Mouse (Mus musculus) forebrain, embryonic 13.5 days (tissue): ENCODE measurements around the gene Snrpf. TPM values are rescaled to one million over a fixed set of nuclear protein-coding genes. Genes with fewer than 3 reads are reported as not detected.
"Not testable (repeated sequence)": the region's sequence is repeated elsewhere in the genome, so short reads cannot be mapped to it uniquely, and the experiment has no call there.

Source experiments
- ATAC-seq: fragments of 200-750 bp; cut with Nextera tagmentation; 2 replicates; pipeline ENCODE4 v1.8.0; 2017
- H3K27ac ChIP-seq: fragments of 300-500 bp; sonication (generic); 2 replicates; pipeline ENCODE4 v1.5.1; 2015; ENCODE audit warnings: inconsistent platforms, mild to moderate bottlenecking, moderate library complexity
- H3K27me3 ChIP-seq: fragments of 300-500 bp; sonication (generic); 2 replicates; pipeline ENCODE4 v1.6.1; 2015; ENCODE audit warnings: mild to moderate bottlenecking, inconsistent platforms
- H3K36me3 ChIP-seq: fragments of 300-500 bp; sonication (generic); 2 replicates; pipeline ENCODE4 v1.6.1; 2015; ENCODE audit warnings: mild to moderate bottlenecking, inconsistent platforms; ENCODE audit not compliant: poor library complexity, severe bottlenecking
- H3K4me1 ChIP-seq: fragments of 300-500 bp; sonication (generic); 2 replicates; pipeline ENCODE4 v1.6.1; 2015; ENCODE audit warnings: inconsistent platforms
- H3K4me2 ChIP-seq: fragments of 300-500 bp; sonication (generic); 2 replicates; pipeline ENCODE4 v1.6.1; 2015; ENCODE audit warnings: inconsistent platforms, mild to moderate bottlenecking, moderate library complexity
- H3K4me3 ChIP-seq: fragments of 300-500 bp; sonication (generic); 2 replicates; pipeline ENCODE4 v1.5.1; 2015; ENCODE audit warnings: mild to moderate bottlenecking, inconsistent platforms
- H3K9ac ChIP-seq: fragments of 300-500 bp; sonication (generic); 2 replicates; pipeline ENCODE4 v1.6.1; 2015; ENCODE audit warnings: mild to moderate bottlenecking, inconsistent platforms
- H3K9me3 ChIP-seq: fragments of 300-500 bp; sonication (generic); replicated peaks from 2 replicates; pipeline ENCODE4 v1.6.1; 2016; ENCODE audit warnings: inconsistent platforms
- WGBS: fragments of 180-500 bp; shearing (Covaris S2); methylation state at CpG from one replicate; pipeline ENCODE4 v1.1.7; 2015; 5-methylcytosine and 5-hydroxymethylcytosine counted together
- polyA plus RNA-seq: library from polyadenylated mRNA; unstranded; fragments of >200 nt; fragmentation: Nextera tagmentation; extraction: Ambion mirVana; gene quantifications from 2 replicates; pipeline ENCODE4 v1.2.1, GENCODE M21; 2015

Snrpf gene
- polyA plus RNA-seq, 1 experiment from 2014 or later = 146 TPM

DNA sequence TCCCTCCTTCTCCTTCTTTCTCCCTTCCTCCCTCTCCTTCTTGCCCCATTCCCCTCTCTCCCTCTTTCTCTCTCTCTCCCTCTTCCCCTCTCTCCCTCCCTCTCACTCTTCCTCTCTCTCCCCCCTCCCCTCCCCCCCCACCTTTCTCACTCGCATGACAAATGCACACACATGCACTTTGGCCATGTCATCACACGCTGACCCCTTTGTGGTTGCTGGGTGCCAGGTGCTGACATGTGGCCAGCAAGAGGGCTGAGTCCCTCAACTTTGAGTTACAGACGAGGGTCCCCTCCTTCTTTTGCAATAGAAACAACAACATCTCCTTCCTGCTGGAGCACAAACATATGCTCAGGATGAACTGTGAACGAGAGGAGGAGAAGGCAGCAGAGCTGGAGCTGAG is 14.5 kb downstream of the Snrpf start:
- H3K4me1 ChIP-seq = no peaks in the 10 kb centered on the region
- no peaks in the 10 kb centered on the region for H3K9me3 ChIP-seq
- H3K4me2 ChIP-seq = no peak overlapping the region
- H3K9ac ChIP-seq = no peak overlapping the region
- no peaks in the 10 kb centered on the region for H3K36me3 ChIP-seq
- no peak overlapping the region for H3K27ac ChIP-seq
- H3K27me3 ChIP-seq = no peaks in the 10 kb centered on the region
- ATAC-seq = no peak
- no peak overlapping the region for H3K4me3 ChIP-seq
- 62% methylated on average over 4 of the region's 4 CpGs for WGBS

DNA sequence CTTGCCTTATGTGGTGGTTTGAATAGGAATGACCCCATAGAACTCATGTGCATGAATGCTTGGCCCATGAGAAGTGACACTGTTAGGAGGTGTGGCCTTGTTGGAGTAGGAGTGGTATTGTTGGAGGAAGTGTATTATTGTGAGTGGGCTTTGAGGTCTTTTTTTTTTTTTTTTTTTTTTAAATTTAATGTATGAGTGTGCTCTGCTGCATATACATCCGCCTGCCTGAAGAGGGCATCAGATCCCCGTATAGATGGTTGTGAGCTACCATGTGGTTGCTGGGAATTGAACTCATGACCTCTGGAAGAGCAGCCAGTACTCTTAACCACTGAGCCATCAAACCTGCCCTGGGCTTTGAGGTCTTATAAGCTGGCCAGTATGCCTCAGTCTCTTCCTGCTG is 17.3 kb downstream of the Snrpf start:
- no peak overlapping the region for H3K9ac ChIP-seq
- H3K27ac ChIP-seq = no peak overlapping the region
- 46% methylated on average over 2 of the region's 2 CpGs for WGBS
- H3K9me3 ChIP-seq = no peaks in the 10 kb centered on the region
- H3K4me1 ChIP-seq = no peaks in the 10 kb centered on the region
- no peak overlapping the region for H3K4me2 ChIP-seq
- no peak for ATAC-seq
- no peaks in the 10 kb centered on the region for H3K27me3 ChIP-seq
- H3K4me3 ChIP-seq = no peak overlapping the region
- no peaks in the 10 kb centered on the region for H3K36me3 ChIP-seq

DNA sequence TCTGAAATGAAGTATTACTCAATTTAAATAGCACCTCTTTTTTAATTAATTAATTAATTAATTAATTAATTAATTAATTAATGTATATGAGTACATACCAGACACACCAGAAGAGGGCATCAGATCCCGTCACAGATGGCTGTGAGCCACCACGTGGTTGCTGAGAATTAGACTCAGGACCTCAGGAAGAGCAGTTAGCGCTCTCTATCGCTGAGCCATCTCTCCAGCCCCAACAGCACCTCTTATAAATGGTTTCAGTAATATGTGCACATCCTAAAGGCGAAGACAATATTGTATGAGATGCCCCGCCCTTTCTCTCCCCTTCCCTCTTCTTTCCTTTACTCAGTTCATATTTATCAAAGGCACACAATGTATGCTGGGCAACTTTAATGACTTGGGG is 20.8 kb downstream of the Snrpf start:
- H3K9me3 ChIP-seq = no peaks in the 10 kb centered on the region
- ATAC-seq = no peak
- H3K9ac ChIP-seq = no peak overlapping the region
- H3K4me2 ChIP-seq = no peak overlapping the region
- H3K4me1 ChIP-seq = no peaks in the 10 kb centered on the region
- 86% methylated on average over 6 of the region's 6 CpGs for WGBS
- no peak overlapping the region for H3K27ac ChIP-seq
- H3K27me3 ChIP-seq = no peaks in the 10 kb centered on the region
- H3K36me3 ChIP-seq = no peaks in the 10 kb centered on the region
- H3K4me3 ChIP-seq = no peak overlapping the region

- Histone ChIP-seq H3K9me3 (no peaks in the 10 kb centered on the region), H3K27me3 (no peaks in the 10 kb centered on the region), H3K9ac (no peak overlapping the region), H3K4me1 (no peaks in the 10 kb centered on the region), H3K27ac (no peak overlapping the region), H3K4me3 (no peak overlapping the region), H3K4me2 (no peak overlapping the region), H3K36me3 (no peaks in the 10 kb centered on the region)
- ATAC-seq = no peak
- WGBS = 89% methylated on average over 11 of the region's 11 CpGs
These were observed 21.5 kb downstream of the Snrpf start for GRCm38 (mm10) chr10:93567841-93568566.

GRCm38 (mm10) chr10:93567066-93567465 is 22.4 kb downstream of the Snrpf start:
- no peaks in the 10 kb centered on the region for H3K36me3 ChIP-seq
- H3K9ac ChIP-seq = no peak overlapping the region
- no peaks in the 10 kb centered on the region for H3K4me1 ChIP-seq
- H3K4me2 ChIP-seq = no peak overlapping the region
- H3K27ac ChIP-seq = no peak overlapping the region
- WGBS = 94% methylated on average over 10 of the region's 10 CpGs
- no peaks in the 10 kb centered on the region for H3K9me3 ChIP-seq
- H3K4me3 ChIP-seq = no peak overlapping the region
- no peak for ATAC-seq
- no peaks in the 10 kb centered on the region for H3K27me3 ChIP-seq

DNA sequence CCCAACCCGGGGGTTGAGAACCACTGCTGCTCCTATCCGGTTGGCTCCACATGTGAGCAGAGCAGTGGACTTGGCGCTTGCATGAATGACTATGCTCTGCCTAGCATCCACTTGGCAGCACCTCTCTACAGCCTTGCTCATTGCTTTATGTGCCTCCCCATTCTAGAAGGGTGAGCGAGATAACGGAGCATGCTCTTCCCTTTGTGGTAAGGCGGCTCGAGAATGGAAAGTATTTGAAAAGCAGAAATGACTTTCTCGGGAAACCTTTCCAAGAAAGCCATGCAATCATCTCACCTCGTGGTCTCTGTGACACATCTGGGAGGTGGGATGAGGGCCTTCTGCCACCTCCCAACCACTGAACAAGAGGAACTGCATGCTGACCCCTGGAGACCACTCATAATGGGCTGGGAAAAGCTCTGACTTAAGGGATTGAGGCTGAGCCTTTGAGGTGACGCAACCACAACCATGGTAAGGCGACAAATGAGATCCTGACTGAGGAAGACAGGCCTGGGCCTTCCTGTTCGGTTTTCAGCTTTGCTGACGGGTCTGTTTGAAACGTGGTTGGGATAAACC is 24.9 kb downstream of the Snrpf start:
- Histone ChIP-seq H3K9me3 (no peaks in the 10 kb centered on the region), H3K36me3 (no peaks in the 10 kb centered on the region), H3K9ac (no peak overlapping the region), H3K4me1 (no peaks in the 10 kb centered on the region), H3K4me2 (no peak overlapping the region), H3K4me3 (no peak overlapping the region), H3K27ac (no peak overlapping the region), H3K27me3 (no peaks in the 10 kb centered on the region)
- 92% methylated on average over 14 of the region's 14 CpGs for WGBS
- no peak for ATAC-seq

GRCm38 (mm10) chr10:93559786-93560185 is 29.7 kb downstream of the Snrpf start:
- no peaks in the 10 kb centered on the region for H3K4me1 ChIP-seq
- ATAC-seq = no peak
- no peaks in the 10 kb centered on the region; the same call in 1 of the 2 replicates for H3K27me3 ChIP-seq
- no peak overlapping the region for H3K9ac ChIP-seq
- H3K36me3 ChIP-seq = no peaks in the 10 kb centered on the region
- H3K27ac ChIP-seq = no peak overlapping the region
- H3K4me3 ChIP-seq = no peak overlapping the region
- WGBS = 55% methylated on average over 9 of the region's 9 CpGs
- H3K9me3 ChIP-seq = no peaks in the 10 kb centered on the region
- H3K4me2 ChIP-seq = no peak overlapping the region

DNA sequence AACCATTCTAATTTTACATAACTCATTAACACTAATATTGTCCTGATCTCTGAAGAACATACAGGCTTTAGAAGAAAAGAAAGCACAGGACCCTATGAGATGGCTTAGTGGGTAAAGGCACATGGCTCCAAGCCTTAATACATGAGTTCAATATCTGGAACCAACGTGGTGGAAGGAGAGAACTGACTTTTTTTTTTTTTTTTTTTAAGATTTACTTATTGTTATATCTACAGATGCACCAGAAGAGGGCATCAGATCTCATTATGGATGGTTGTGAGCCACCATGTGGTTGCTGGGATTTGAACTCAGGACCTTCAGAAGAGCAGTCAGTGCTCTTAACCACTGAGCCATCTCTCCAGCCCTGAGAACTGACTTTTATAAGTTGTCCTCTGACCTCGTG is 31.5 kb downstream of the Snrpf start:
- H3K27ac ChIP-seq, H3K36me3 ChIP-seq, H3K4me2 ChIP-seq, H3K9ac ChIP-seq, H3K9me3 ChIP-seq, H3K27me3 ChIP-seq, H3K4me1 ChIP-seq, ATAC-seq, H3K4me3 ChIP-seq: not testable (repeated sequence)
- 71% methylated on average over 2 of the region's 2 CpGs for WGBS

DNA sequence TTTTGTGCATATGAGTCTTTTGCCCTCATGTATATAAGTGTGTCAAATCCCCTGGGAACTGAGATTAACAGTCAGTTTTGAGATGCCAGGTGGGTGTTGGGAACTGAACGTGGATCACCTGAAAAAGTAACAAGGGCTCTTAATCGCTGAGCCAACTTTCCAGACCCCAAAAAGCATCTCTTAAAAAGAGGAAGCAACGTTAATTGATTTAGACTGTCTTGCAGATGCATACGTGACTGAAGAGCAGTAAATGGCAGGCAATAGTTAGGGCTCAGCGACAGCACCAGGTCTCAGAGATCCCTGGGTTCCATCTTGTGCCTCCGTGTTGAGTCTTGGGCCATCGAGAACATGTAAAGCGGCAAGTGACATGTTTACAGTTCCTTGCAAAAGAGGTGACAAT is 36.9 kb downstream of the Snrpf start:
- no peak overlapping the region for H3K4me2 ChIP-seq
- no peak overlapping the region for H3K27ac ChIP-seq
- 85% methylated on average over 8 of the region's 8 CpGs for WGBS
- H3K9me3 ChIP-seq = no peaks in the 10 kb centered on the region
- H3K36me3 ChIP-seq = no peaks in the 10 kb centered on the region
- H3K9ac ChIP-seq = no peak overlapping the region
- no peaks in the 10 kb centered on the region; the same call in 1 of the 2 replicates for H3K27me3 ChIP-seq
- no peak for ATAC-seq
- no peak overlapping the region for H3K4me3 ChIP-seq
- H3K4me1 ChIP-seq = no peaks in the 10 kb centered on the region

DNA sequence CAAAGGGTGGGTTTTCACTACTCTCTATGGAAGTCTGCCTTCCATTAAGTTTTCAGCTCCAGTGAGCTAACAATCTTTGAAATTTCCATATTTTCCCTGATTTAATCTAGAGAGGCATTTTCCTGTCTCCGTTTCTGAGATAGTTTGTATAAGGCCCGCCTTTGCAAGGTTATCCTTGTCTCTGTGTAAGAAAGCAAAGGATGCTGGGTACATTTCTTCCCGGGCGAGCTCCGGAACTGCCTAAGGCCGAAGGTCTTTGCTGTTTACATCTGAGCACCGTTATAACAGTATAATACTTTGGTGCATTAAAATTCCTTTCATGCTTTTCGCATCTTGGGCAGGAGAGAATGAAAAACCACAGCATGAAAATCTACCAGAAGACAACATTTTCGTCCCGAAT is 39.7 kb downstream of the Snrpf start:
- H3K27me3 ChIP-seq = no peaks in the 10 kb centered on the region; the same call in 1 of the 2 replicates
- no peaks in the 10 kb centered on the region for H3K36me3 ChIP-seq
- H3K27ac ChIP-seq = no peak overlapping the region
- no peak for ATAC-seq
- no peak overlapping the region for H3K4me2 ChIP-seq
- no peak overlapping the region for H3K4me3 ChIP-seq
- H3K9ac ChIP-seq = no peak overlapping the region
- 89% methylated on average over 10 of the region's 10 CpGs for WGBS
- no peaks in the 10 kb centered on the region for H3K4me1 ChIP-seq
- H3K9me3 ChIP-seq = no peaks in the 10 kb centered on the region

GRCm38 (mm10) chr10:93548991-93549390 is 40.5 kb downstream of the Snrpf start:
- ATAC-seq = peak; percentile 78; the same call in 1 of the 2 replicates
- no peaks in the 10 kb centered on the region for H3K27me3 ChIP-seq
- no peak overlapping the region for H3K4me2 ChIP-seq
- no peak overlapping the region for H3K27ac ChIP-seq
- H3K36me3 ChIP-seq = no peaks in the 10 kb centered on the region
- no peaks in the 10 kb centered on the region for H3K9me3 ChIP-seq
- H3K9ac ChIP-seq = no peak overlapping the region
- H3K4me3 ChIP-seq = no peak overlapping the region
- WGBS = 15% methylated on average over 7 of the region's 7 CpGs
- no peaks in the 10 kb centered on the region for H3K4me1 ChIP-seq

DNA sequence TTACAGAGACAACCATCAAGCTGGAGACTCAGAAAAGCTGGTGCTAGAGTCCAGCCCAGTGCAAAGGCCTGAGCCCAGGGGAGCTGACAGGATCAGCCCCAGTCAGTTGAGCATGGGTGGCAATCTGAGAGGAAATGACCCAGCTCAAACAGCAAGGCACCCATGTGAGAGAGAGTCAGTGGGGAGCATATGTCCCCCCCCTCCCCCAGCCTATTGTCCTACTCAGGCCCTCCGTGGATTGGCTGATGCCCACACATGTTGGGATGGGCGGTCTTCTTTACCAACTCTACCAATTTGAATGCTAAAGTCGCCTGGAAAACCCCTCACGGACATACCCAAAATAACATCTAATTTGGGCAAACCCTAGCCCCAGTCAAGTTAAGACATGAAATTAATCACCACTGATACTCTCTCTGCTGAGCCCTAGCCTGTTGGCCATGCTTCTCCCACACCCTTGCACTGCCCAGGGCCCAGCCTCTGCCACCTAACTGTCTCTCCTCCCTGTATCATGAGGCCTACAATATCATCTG is 41.7 kb downstream of the Snrpf start:
- Histone ChIP-seq H3K36me3 (no peaks in the 10 kb centered on the region), H3K27ac (no peak overlapping the region), H3K4me3 (no peak overlapping the region), H3K4me2 (no peak overlapping the region), H3K4me1 (no peaks in the 10 kb centered on the region), H3K9me3 (no peaks in the 10 kb centered on the region), H3K27me3 (no peaks in the 10 kb centered on the region), H3K9ac (no peak overlapping the region)
- no peak for ATAC-seq
- WGBS = 96% methylated on average over 4 of the region's 4 CpGs

- no peak overlapping the region for H3K27ac ChIP-seq
- no peak overlapping the region for H3K4me3 ChIP-seq
- no peaks in the 10 kb centered on the region for H3K9me3 ChIP-seq
- 81% methylated on average over 5 of the region's 5 CpGs for whole genome bisulfite sequencing
- H3K4me2 ChIP-seq = no peak overlapping the region
- H3K4me1 ChIP-seq = peaks cover 13% of the 10 kb centered on the region
- H3K9ac ChIP-seq = no peak overlapping the region
- H3K36me3 ChIP-seq = no peaks in the 10 kb centered on the region
- no peak for ATAC-seq
- H3K27me3 ChIP-seq = no peaks in the 10 kb centered on the region
These were observed 45.3 kb downstream of the Snrpf start for GRCm38 (mm10) chr10:93544172-93544571.
